Mouse (Mus musculus) MEL (cell line): ENCODE data around the gene Vmn1r85. TPM values are rescaled to one million over a fixed set of nuclear protein-coding genes. Genes with fewer than 3 reads are reported as not detected.

ENCODE experiments used
- DNase-seq: peaks from one replicate; pipeline ENCODE4 v3.0.0; 2011; ENCODE audit warnings: low read depth, low spot score
- H3K27ac ChIP-seq: 2 replicates; pipeline ENCODE4 v1.5.1; 2012; ENCODE audit warnings: low read depth, mild to moderate bottlenecking, control low read depth, low read length, moderate library complexity; ENCODE audit not compliant: control insufficient read depth
- H3K27me3 ChIP-seq, 2 experiments: fragments of 150-350 bp in 1 of 2; sonication (generic) in 1 of 2; 2 replicates each; pipeline ENCODE4 v1.6.1; 2012; ENCODE audit warnings: low read length in 2 of 2, mild to moderate bottlenecking in 2 of 2, improper control_type of control experiment in 1 of 2, moderate library complexity in 1 of 2; ENCODE audit not compliant: insufficient read depth in 2 of 2, control insufficient read depth in 1 of 2
- H3K36me3 ChIP-seq, 2 experiments: 2 replicates each; pipeline ENCODE4 v1.6.1; 2012 to 2014; ENCODE audit warnings: low read length in 2 of 2, improper control_type of control experiment in 1 of 2, inconsistent platforms in 1 of 2, mild to moderate bottlenecking in 1 of 2; ENCODE audit not compliant: insufficient read depth in 2 of 2, control insufficient read depth in 1 of 2
- H3K4me1 ChIP-seq, 2 experiments: fragments of 150-350 bp in 1 of 2; sonication (generic) in 1 of 2; 2 replicates each; pipeline ENCODE4 v1.6.1; 2012; ENCODE audit warnings: low read length in 2 of 2, improper control_type of control experiment in 1 of 2, mild to moderate bottlenecking in 1 of 2; ENCODE audit not compliant: insufficient read depth in 2 of 2, control insufficient read depth in 1 of 2
- H3K4me3 ChIP-seq, 2 experiments: fragments of 150-350 bp in 1 of 2; sonication (generic) in 1 of 2; 2 replicates each; pipeline ENCODE4 v1.5.1; 2012; ENCODE audit warnings: low read depth in 2 of 2, low read length in 2 of 2, mild to moderate bottlenecking in 2 of 2, moderate library complexity in 2 of 2, control low read depth in 1 of 2, improper control_type of control experiment in 1 of 2; ENCODE audit not compliant: control insufficient read depth in 1 of 2, insufficient read depth in 1 of 2
- H3K79me2 ChIP-seq: 2 replicates; pipeline ENCODE4 v1.6.1; 2012; ENCODE audit warnings: mild to moderate bottlenecking, low read length, moderate library complexity; ENCODE audit not compliant: control insufficient read depth, poor library complexity, insufficient read depth
- H3K9ac ChIP-seq: 2 replicates; pipeline ENCODE4 v1.6.1; 2012; ENCODE audit warnings: low read depth, mild to moderate bottlenecking, control low read depth, low read length, moderate library complexity; ENCODE audit not compliant: control insufficient read depth, poor library complexity, severe bottlenecking
- H3K9me3 ChIP-seq: fragments of 150-350 bp; sonication (generic); replicated peaks from 2 replicates; pipeline ENCODE4 v1.6.1; 2012; ENCODE audit warnings: mild to moderate bottlenecking, low read length, improper control_type of control experiment, moderate library complexity; ENCODE audit not compliant: insufficient read depth
- CHD1 ChIP-seq: IDR thresholded peaks from 2 replicates; pipeline ENCODE4 v1.6.1; 2012; ENCODE audit warnings: low read depth, mild to moderate bottlenecking, inconsistent platforms, low read length, improper control_type of control experiment
- CHD2 ChIP-seq: IDR thresholded peaks from 2 replicates; pipeline ENCODE4 v1.6.1; 2011; ENCODE audit warnings: low read length, improper control_type of control experiment
- CTCF ChIP-seq, 3 experiments: IDR thresholded peaks in 2 of 3; conservative IDR thresholded peaks in 1 of 3; 2 replicates each; pipeline ENCODE4 v1.5.1; 2011 to 2012; ENCODE audit warnings: low read length in 3 of 3, low read depth in 2 of 3, mild to moderate bottlenecking in 2 of 3, improper control_type of control experiment in 1 of 3, inconsistent platforms in 1 of 3, mixed read lengths in 1 of 3, moderate library complexity in 1 of 3; ENCODE audit not compliant: control insufficient read depth in 1 of 3, insufficient read depth in 1 of 3, poor library complexity in 1 of 3, severe bottlenecking in 1 of 3
- ELF1 ChIP-seq: IDR thresholded peaks from 2 replicates; pipeline ENCODE4 v1.6.1; 2014; ENCODE audit warnings: low read depth, mild to moderate bottlenecking, inconsistent platforms, low read length, improper control_type of control experiment, moderate library complexity
- EP300 ChIP-seq, 2 experiments: IDR thresholded peaks; 2 replicates each; pipeline ENCODE4 v1.6.1; 2011; ENCODE audit warnings: improper control_type of control experiment in 2 of 2, low read length in 2 of 2, low read depth in 1 of 2, mild to moderate bottlenecking in 1 of 2
- ETS1 ChIP-seq: IDR thresholded peaks from 2 replicates; pipeline ENCODE4 v1.6.1; 2012; ENCODE audit warnings: low read depth, mild to moderate bottlenecking, inconsistent platforms, low read length, improper control_type of control experiment, moderate library complexity
- GATA1 ChIP-seq: IDR thresholded peaks from 2 replicates; pipeline ENCODE4 v1.6.1; 2011; ENCODE audit warnings: low read depth, low read length, improper control_type of control experiment
- HCFC1 ChIP-seq: IDR thresholded peaks from 2 replicates; pipeline ENCODE4 v1.6.1; 2012; ENCODE audit warnings: low read depth, mild to moderate bottlenecking, inconsistent platforms, low read length, improper control_type of control experiment, moderate library complexity
- JUND ChIP-seq: IDR thresholded peaks from 2 replicates; pipeline ENCODE4 v1.6.1; 2011; ENCODE audit warnings: low read depth, mild to moderate bottlenecking, improper control_type of control experiment, low read length
- KAT2A ChIP-seq: conservative IDR thresholded peaks from 2 replicates; pipeline ENCODE4 v1.6.1; 2012; ENCODE audit warnings: low read depth, low read length, improper control_type of control experiment, inconsistent platforms
- MAX ChIP-seq: IDR thresholded peaks from 2 replicates; pipeline ENCODE4 v1.6.1; 2011; ENCODE audit warnings: low read length, improper control_type of control experiment
- MAZ ChIP-seq: IDR thresholded peaks from 2 replicates; pipeline ENCODE4 v1.6.1; 2012; ENCODE audit warnings: low read depth, mild to moderate bottlenecking, inconsistent platforms, low read length, improper control_type of control experiment
- MEF2A ChIP-seq: IDR thresholded peaks from 2 replicates; pipeline ENCODE4 v1.6.1; 2014; ENCODE audit warnings: low read depth, mild to moderate bottlenecking, inconsistent platforms, low read length, improper control_type of control experiment; ENCODE audit not compliant: poor library complexity, insufficient replicate concordance, severe bottlenecking; ENCODE audit errors: extremely low read depth
- MXI1 ChIP-seq: IDR thresholded peaks from 2 replicates; pipeline ENCODE4 v1.6.1; 2011; ENCODE audit warnings: mild to moderate bottlenecking, low read depth, low read length, improper control_type of control experiment
- MYB ChIP-seq: IDR thresholded peaks from 2 replicates; pipeline ENCODE4 v1.6.1; 2011; ENCODE audit warnings: mild to moderate bottlenecking, low read depth, low read length, improper control_type of control experiment
- MYC ChIP-seq: IDR thresholded peaks from 2 replicates; pipeline ENCODE4 v1.6.1; 2011; ENCODE audit warnings: low read depth, mild to moderate bottlenecking, low read length, improper control_type of control experiment, moderate library complexity
- NELFE ChIP-seq: IDR thresholded peaks from 2 replicates; pipeline ENCODE4 v1.6.1; 2011; ENCODE audit warnings: low read depth, low read length, improper control_type of control experiment
- NRF1 ChIP-seq: IDR thresholded peaks from 2 replicates; pipeline ENCODE4 v1.6.1; 2014; ENCODE audit warnings: low read depth, mild to moderate bottlenecking, inconsistent platforms, low read length, improper control_type of control experiment, moderate library complexity; ENCODE audit not compliant: poor library complexity, insufficient read depth, severe bottlenecking
- POLR2A ChIP-seq, 2 experiments: IDR thresholded peaks; 2 replicates each; pipeline ENCODE4 v1.6.1; 2011 to 2012; ENCODE audit warnings: low read length in 2 of 2, mild to moderate bottlenecking in 2 of 2, control low read depth in 1 of 2, improper control_type of control experiment in 1 of 2, low read depth in 1 of 2, moderate library complexity in 1 of 2; ENCODE audit not compliant: control insufficient read depth in 1 of 2, insufficient read depth in 1 of 2, poor library complexity in 1 of 2
- POLR2AphosphoS2 ChIP-seq: IDR thresholded peaks from 2 replicates; pipeline ENCODE4 v1.6.1; 2011; ENCODE audit warnings: low read length, improper control_type of control experiment
- POLR2AphosphoS5 ChIP-seq: IDR thresholded peaks from 2 replicates; pipeline ENCODE4 v1.6.1; 2012; ENCODE audit warnings: low read depth, borderline replicate concordance, mild to moderate bottlenecking, inconsistent platforms, low read length, moderate library complexity, mixed read lengths
- RAD21 ChIP-seq: IDR thresholded peaks from 2 replicates; pipeline ENCODE4 v1.6.1; 2011; ENCODE audit warnings: mild to moderate bottlenecking, low read depth, low read length, improper control_type of control experiment
- RCOR1 ChIP-seq: IDR thresholded peaks from 2 replicates; pipeline ENCODE4 v1.6.1; 2012; ENCODE audit warnings: low read depth, mild to moderate bottlenecking, inconsistent platforms, low read length, improper control_type of control experiment
- SIN3A ChIP-seq: IDR thresholded peaks from 2 replicates; pipeline ENCODE4 v1.6.1; 2012; ENCODE audit warnings: low read length, improper control_type of control experiment, inconsistent platforms
- SMC3 ChIP-seq: IDR thresholded peaks from 2 replicates; pipeline ENCODE4 v1.6.1; 2011; ENCODE audit warnings: low read depth, low read length, improper control_type of control experiment
- TAL1 ChIP-seq: IDR thresholded peaks from 2 replicates; pipeline ENCODE4 v1.6.1; 2012; ENCODE audit warnings: mild to moderate bottlenecking, inconsistent platforms, low read length, moderate library complexity, mixed read lengths
- TBP ChIP-seq: IDR thresholded peaks from 2 replicates; pipeline ENCODE4 v1.8.0; 2011; ENCODE audit warnings: low read depth, low read length, improper control_type of control experiment
- TCF12 ChIP-seq: IDR thresholded peaks from 2 replicates; pipeline ENCODE4 v1.6.1; 2014; ENCODE audit warnings: low read depth, mild to moderate bottlenecking, inconsistent platforms, low read length, improper control_type of control experiment, moderate library complexity
- UBTF ChIP-seq: IDR thresholded peaks from 2 replicates; pipeline ENCODE4 v1.6.1; 2012; ENCODE audit warnings: low read depth, mild to moderate bottlenecking, inconsistent platforms, low read length, improper control_type of control experiment, moderate library complexity, borderline replicate concordance; ENCODE audit not compliant: insufficient read depth
- USF1 ChIP-seq: IDR thresholded peaks from 2 replicates; pipeline ENCODE4 v1.6.1; 2014; ENCODE audit warnings: low read depth, mild to moderate bottlenecking, inconsistent platforms, low read length, improper control_type of control experiment, moderate library complexity
- USF2 ChIP-seq, 2 experiments: IDR thresholded peaks; 2 replicates each; pipeline ENCODE4 v1.6.1; 2011 to 2012; ENCODE audit warnings: improper control_type of control experiment in 2 of 2, low read length in 2 of 2, borderline replicate concordance in 1 of 2, inconsistent platforms in 1 of 2, low read depth in 1 of 2, mild to moderate bottlenecking in 1 of 2; ENCODE audit not compliant: insufficient read depth in 1 of 2
- ZC3H11A ChIP-seq: IDR thresholded peaks from 2 replicates; pipeline ENCODE4 v1.6.1; 2012; ENCODE audit warnings: low read depth, mild to moderate bottlenecking, inconsistent platforms, low read length, improper control_type of control experiment
- ZKSCAN1 ChIP-seq: IDR thresholded peaks from 2 replicates; pipeline ENCODE4 v1.6.1; 2012; ENCODE audit warnings: low read depth, mild to moderate bottlenecking, inconsistent platforms, low read length, improper control_type of control experiment, moderate library complexity
- ZMIZ1 ChIP-seq: IDR thresholded peaks from 2 replicates; pipeline ENCODE4 v1.6.1; 2012; ENCODE audit warnings: low read depth, mild to moderate bottlenecking, inconsistent platforms, low read length, improper control_type of control experiment, moderate library complexity
- ZNF384 ChIP-seq: IDR thresholded peaks from 2 replicates; pipeline ENCODE4 v1.6.1; 2012; ENCODE audit warnings: low read depth, mild to moderate bottlenecking, inconsistent platforms, low read length, improper control_type of control experiment
- polyA plus RNA-seq, 2 experiments: library from polyadenylated mRNA; stranded (reverse) in 1 of 2; unstranded in 1 of 2; fragments of >175 nt in 1 of 2; fragments of >200 nt in 1 of 2; gene quantifications; 2 replicates each; pipeline versions ENCODE4 v1.2.1 to v1.2.4; 2012; ENCODE audit warnings: low replicate concordance in 2 of 2, low read depth in 1 of 2; ENCODE audit not compliant: insufficient read length in 2 of 2, insufficient read depth in 1 of 2, missing spikeins in 1 of 2
- total RNA-seq: library from RNA; depleted of rRNA; stranded (reverse); fragments of 300-350 nt; gene quantifications from 2 replicates; pipeline ENCODE4 v1.2.3, GENCODE M21; 2012

Gene Vmn1r85
- total and polyA plus RNA-seq, 3 experiments, result not detected

- peak; percentile 98 for DNase-seq
- H3K9ac ChIP-seq, result peak within 1 kb of the TSS; percentile 76
- peak within 1 kb of the TSS; percentile 86 for H3K27ac ChIP-seq
- H3K79me2 ChIP-seq, result peaks cover 25% of the 10 kb centered on the region
- peaks cover 2 to 26% of the 10 kb centered on the region in 2 experiments; a peak in 3 of 4 replicates for H3K4me1 ChIP-seq
- H3K36me3 ChIP-seq, result peaks cover 1 to 7% of the 10 kb centered on the region in 2 experiments; a peak in 3 of 4 replicates
- no peaks in the 10 kb centered on the region for H3K27me3 ChIP-seq
- H3K4me3 ChIP-seq, result peak within 1 kb of the TSS; percentile 58 to 77
- H3K9me3 ChIP-seq, result no peaks in the 10 kb centered on the region
- peak; percentile 73; the same call in 1 of the 2 replicates for TF ChIP-seq MAX
- peak; percentile 78 for TF ChIP-seq KAT2A
- peak; percentile 37 to 93; a peak in 3 of 4 replicates for TF ChIP-seq POLR2A (IDR thresholded peaks at IDR 0.05; ENCODE audit: control insufficient read depth in 1 of 2, insufficient read depth in 1 of 2, low read depth in 1 of 2, low read length in 2 of 2, poor library complexity in 1 of 2)
- peak; percentile 100 for TF ChIP-seq POLR2AphosphoS2
- peak; percentile 59; the same call in 1 of the 2 replicates for TF ChIP-seq RCOR1
- TF ChIP-seq GATA1, result no peak
- TF ChIP-seq TCF12, result peak; percentile 53
- TF ChIP-seq MYC, result peak; percentile 43; the same call in 1 of the 2 replicates
- TF ChIP-seq MAZ, result peak; percentile 93
- TF ChIP-seq USF2 (IDR thresholded peaks at IDR 0.05; ENCODE audit: borderline replicate concordance in 1 of 2, insufficient read depth in 1 of 2, low read depth in 1 of 2, low read length in 2 of 2), result no peak
- no peak for TF ChIP-seq UBTF
- TF ChIP-seq POLR2AphosphoS5, result peak; percentile 77; the same call in 1 of the 2 replicates
- TF ChIP-seq MXI1, result peak; percentile 76
- peak in 1 of 2 experiments; percentile 52; a peak in 2 of 4 replicates for TF ChIP-seq EP300 (IDR thresholded peaks at IDR 0.05; ENCODE audit: low read depth in 1 of 2, low read length in 2 of 2)
- TF ChIP-seq JUND, result no peak
- no peak for TF ChIP-seq CHD1
- TF ChIP-seq USF1, result peak; percentile 59; the same call in 1 of the 2 replicates
- TF ChIP-seq TBP, result peak; percentile 71; the same call in 1 of the 2 replicates
- TF ChIP-seq NRF1, result peak; percentile 99
- TF ChIP-seq TAL1, result no peak
- TF ChIP-seq MEF2A, result no peak
- TF ChIP-seq CTCF (IDR thresholded peaks at IDR 0.05 in 2 of 3, conservative IDR thresholded peaks at IDR 0.05 in 1 of 3; ENCODE audit: control insufficient read depth in 1 of 3, insufficient read depth in 1 of 3, low read depth in 2 of 3, low read length in 3 of 3, poor library complexity in 1 of 3, severe bottlenecking in 1 of 3), result no peak
- TF ChIP-seq ZNF384, result no peak
- peak; percentile 90 for TF ChIP-seq SIN3A
- peak; percentile 85 for TF ChIP-seq CHD2
- TF ChIP-seq ZKSCAN1, result peak; percentile 73; the same call in 1 of the 2 replicates
- peak; percentile 99 for TF ChIP-seq ZMIZ1
- no peak for TF ChIP-seq RAD21
- peak; percentile 99 for TF ChIP-seq ELF1
- TF ChIP-seq ETS1, result peak; percentile 63
- no peak for TF ChIP-seq ZC3H11A
- TF ChIP-seq MYB, result peak; percentile 59
- peak; percentile 33; the same call in 1 of the 2 replicates for TF ChIP-seq SMC3
- peak; percentile 75 for TF ChIP-seq NELFE
- TF ChIP-seq HCFC1, result peak; percentile 96
Observed at GRCm38 (mm10) chr7:13034148-13034977, 60.6 kb downstream of the Vmn1r85 start, which contains the start of gene Chmp2a. Gene Chmp2a (minus strand): TSS chr7:13034807.
